Mouse (Mus musculus): ENCODE measurements around the gene Clec9a.

Clec9a gene

DNA sequence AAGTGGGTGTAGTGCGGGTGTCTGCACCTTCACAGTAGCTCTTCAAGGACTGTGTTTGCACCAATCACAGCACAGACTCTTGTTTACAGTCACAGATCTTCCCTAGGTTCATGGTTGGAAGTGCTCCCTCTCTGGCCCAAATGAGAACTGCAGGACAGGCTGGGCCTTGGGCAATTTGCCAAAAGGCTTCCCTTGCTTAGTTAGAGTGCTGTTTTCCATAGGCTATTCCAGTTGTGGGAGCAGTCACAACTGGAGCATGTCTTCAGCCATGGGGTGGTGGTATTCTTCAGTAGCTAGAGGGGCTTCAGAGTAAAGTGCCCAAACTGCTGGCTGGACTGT, 15.0 kb downstream of the Clec9a start:
- DNase-seq (ENCODE audit: low read depth, low spot score), result peak; percentile 34

DNA sequence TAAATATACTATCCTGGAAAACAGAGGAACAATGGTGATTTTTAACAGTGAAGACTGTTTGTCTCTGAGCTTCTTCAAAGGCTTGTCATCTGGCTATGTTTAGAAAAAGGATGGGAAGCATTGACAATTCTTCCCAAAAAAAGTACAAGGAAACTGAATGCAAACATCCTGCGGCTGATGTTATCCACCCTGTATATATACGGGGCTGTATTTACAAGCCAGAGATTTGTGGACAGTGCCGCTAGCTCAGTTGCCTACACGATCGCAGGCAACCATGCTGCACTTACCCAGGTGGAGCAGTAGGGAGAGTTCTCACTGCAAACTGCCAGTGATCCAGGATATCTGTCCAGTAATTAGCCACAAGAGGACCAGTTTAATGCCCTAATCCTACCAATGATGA, 16.6 kb downstream of the Clec9a start:
- DNase-seq (ENCODE audit: low read depth, low spot score), result no peak

DNA sequence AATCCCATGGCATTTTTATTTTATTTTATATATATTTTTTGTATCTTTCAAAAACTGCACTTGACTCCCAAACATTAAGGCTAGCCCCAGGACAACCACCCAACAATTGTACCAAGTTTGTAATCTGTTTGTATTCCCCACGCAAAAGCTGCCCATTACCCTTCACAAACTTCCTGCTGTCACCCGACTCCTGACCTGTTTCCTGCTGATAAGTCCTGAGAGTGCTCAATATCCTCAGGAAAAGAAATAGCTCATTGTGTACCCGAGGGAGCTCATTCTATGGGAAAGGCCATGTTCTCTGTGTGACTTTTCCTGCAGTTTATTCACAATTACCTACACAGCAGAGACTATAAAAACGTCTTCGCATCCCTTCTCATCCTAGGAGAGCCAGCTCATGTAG, 17.1 kb downstream of the Clec9a start:
- no peak for DNase-seq (ENCODE audit: low read depth, low spot score)

DNA sequence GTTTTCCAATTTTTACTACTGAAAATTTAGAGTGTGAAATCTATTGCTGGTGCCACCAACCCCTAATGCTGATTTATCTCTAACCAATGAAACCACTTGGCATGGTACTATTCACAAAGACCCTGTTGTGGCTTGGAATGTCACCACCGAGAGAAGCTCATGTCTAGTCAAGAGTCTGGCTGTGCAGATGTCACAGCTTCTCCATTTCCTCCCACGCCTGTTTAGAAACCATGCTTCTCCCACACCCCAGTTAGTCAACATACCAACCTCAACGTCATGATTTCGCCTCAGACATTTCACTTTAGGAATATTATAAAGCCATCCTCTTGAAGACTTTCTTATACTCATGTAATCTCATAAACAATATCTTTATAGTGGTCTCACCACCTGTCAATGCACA, 18.6 kb downstream of the Clec9a start:
- DNase-seq (ENCODE audit: low read depth, low spot score), result no peak

DNA sequence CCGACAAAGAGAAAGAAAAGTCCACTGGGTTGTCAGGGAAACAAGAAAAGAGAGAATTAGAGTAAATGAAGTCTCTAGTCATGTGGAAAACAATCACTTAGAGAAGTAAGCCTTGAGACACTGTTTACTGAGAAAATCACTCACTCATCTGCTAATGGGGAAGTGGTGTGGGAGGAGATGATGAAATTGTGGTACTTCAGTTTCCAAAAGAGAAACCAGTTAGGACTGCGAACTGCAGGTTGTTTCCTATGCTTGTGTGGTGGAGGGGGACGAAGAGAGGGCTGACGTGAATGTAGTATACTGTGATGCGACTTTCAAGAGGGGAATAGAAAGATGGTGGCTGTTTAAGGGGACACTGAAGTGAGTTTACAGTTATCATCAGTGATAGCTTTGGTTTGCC, 25.6 kb downstream of the Clec9a start:
- DNase-seq (ENCODE audit: low read depth, low spot score), result no peak

DNA sequence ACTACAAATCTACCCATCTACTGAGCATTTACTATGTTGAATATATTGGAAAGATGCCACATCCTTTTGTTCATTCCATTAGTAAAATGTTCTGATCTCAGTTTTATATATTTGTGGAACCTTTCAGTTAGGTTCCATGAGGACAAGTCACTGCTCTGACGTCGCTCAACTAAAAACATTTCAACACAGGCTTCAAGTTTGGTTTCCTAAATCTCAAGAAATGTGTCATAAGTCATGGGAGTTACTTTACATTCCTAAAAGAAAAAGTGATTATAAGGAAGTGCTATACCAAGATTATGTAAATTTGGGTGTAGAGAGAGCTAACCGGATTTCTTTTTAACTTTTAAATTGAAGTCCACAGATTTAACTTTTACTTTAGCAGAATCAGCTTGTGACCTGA, 27.4 kb downstream of the Clec9a start:
- no peak for DNase-seq (ENCODE audit: low read depth, low spot score)

DNA sequence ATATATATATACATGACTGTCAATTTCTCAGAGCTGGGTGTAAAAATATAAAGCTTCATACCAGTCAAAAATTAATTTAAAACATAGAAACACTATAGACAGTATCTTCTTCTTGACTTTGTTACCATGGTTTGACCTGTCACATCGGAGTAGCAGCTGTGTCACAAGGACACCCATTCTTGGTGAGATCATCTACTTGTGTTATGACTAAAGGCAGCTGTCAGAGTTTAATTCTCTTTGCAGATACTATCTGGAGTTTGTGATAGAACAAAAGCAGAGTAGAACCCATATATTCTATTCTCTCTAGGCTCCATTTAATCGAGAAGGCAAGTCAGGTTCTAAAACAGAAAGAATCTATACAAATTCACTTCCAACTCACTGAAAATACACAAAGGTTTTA, 29.4 kb downstream of the Clec9a start:
- no peak for DNase-seq (ENCODE audit: low read depth, low spot score)

DNA sequence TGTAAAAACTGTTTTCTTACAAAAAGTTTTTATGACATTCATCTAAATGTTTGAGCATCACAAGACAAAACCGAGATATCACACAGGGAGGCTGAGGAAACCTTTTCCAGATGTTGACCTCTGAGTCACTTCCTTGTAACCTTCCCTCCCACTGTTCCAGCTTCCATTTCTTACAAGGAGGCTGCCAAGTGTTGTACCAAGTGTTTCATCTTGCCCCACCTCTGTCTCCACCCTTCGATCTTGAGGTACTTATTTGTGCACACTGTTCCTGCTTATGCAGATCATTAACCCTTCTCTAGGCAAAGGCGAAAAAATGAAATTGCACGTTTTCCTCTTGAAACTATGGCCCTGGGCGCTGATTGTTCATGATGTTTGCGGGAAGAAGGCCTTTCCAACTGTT, 41.1 kb downstream of the Clec9a start:
- no peak for DNase-seq (ENCODE audit: low read depth, low spot score)

DNA sequence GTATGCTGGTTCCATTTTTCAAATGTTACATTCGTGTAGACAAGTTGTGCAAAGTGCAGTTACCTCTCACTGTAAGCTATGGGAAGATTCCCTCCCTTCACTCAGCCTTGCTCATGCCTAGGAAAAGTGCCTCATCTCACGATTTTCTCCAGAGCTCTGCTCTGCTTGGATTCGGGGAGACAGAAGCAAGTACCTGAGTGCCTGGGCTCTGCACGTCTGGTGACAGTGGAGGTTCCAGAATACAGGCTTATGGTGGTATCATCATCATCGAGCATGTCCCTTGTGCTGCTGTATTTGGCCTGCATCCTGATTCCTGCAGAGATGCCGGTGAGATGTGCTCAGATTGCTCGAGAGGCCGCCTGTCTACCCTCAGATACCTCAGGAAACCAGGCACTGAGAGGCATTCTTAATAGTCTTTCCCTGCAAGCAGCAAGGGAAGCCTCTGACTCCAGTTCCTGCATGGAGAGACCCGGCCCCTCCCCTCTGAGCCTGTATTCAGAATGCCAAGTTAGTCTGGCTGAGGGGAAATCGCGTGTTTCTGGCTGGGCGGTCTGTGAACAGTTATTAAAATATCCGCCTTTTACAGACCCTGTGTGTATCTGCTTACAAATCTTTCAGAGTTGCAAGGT, 42.9 kb downstream of the Clec9a start, which contains the start of gene Clec1a:
Gene Clec1a (minus strand): TSS at position 590 of the 629 bp plus-strand sequence.
- DNase-seq (ENCODE audit: low read depth, low spot score), result no peak

DNA sequence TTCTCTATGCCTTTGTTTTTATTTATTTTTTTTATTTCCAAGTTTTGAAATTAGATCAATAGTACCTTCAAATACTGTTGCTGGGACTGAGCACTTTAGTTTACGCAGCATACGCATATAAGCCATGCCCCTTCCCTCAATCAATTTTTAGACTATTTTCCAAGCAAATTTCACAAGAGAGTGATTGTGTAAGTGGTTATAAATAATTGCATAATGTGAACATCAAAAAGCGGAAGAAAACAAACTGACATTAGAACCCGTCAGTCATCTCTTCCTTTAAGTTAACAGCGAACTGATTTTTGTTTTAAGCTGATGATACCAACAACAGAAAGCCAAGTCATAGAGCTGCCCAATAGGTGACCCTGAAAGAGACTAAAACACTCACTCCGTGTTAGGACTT, 62.7 kb downstream of the Clec9a start:
- DNase-seq (ENCODE audit: low read depth, low spot score), result no peak

DNA sequence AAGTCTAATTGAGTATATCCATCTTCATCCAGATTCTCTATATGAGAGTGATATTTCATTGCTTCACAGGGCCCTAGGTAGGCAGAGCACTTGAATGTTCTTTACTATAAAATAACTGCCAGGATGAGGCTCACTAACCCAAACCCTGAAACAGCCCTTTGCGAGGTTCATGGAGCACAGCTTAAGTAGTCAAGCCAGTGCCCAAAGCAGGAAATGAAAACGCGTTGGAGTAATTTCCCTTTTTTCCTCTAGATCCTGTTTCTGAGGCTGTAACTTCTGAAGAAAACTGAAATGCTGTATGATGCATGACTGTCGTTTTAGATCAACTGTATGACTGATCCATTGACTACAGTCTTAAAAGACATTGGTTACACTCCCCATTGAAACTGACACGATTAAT, 64.0 kb downstream of the Clec9a start:
- DNase-seq (ENCODE audit: low read depth, low spot score), result no peak
